Mouse (Mus musculus) midbrain, embryonic 16.5 days (tissue): Measurements from ENCODE around the gene Ednra. TPM values are rescaled to one million over a fixed set of nuclear protein-coding genes. Genes with fewer than 3 reads are reported as not detected.

Experiments
- ATAC-seq: fragments of 200-750 bp; cut with Nextera tagmentation; 2 replicates; pipeline ENCODE4 v1.8.0; 2017; ENCODE audit warnings: moderate TSS enrichment
- H3K27ac ChIP-seq: fragments of 300-500 bp; sonication (generic); 2 replicates; pipeline ENCODE4 v1.5.1; 2014; ENCODE audit warnings: mild to moderate bottlenecking, low read length, mixed read lengths
- H3K27me3 ChIP-seq: fragments of 300-500 bp; sonication (generic); 2 replicates; pipeline ENCODE4 v1.6.1; 2014; ENCODE audit warnings: low read depth, low read length, mixed read lengths; ENCODE audit not compliant: control insufficient read depth, insufficient read depth
- H3K36me3 ChIP-seq: fragments of 300-500 bp; sonication (generic); 2 replicates; pipeline ENCODE4 v1.6.1; 2014; ENCODE audit warnings: mild to moderate bottlenecking, low read length, moderate library complexity, mixed read lengths; ENCODE audit not compliant: control insufficient read depth, insufficient read depth
- H3K4me1 ChIP-seq: fragments of 300-500 bp; sonication (generic); 2 replicates; pipeline ENCODE4 v1.6.1; 2014; ENCODE audit warnings: mild to moderate bottlenecking, low read length, mixed read lengths; ENCODE audit not compliant: control insufficient read depth, insufficient read depth
- H3K4me2 ChIP-seq: fragments of 300-500 bp; sonication (generic); 2 replicates; pipeline ENCODE4 v1.6.1; 2014; ENCODE audit warnings: mild to moderate bottlenecking, low read length, mixed read lengths
- H3K4me3 ChIP-seq: fragments of 300-500 bp; sonication (generic); 2 replicates; pipeline ENCODE4 v1.5.1; 2014; ENCODE audit warnings: low read depth, mild to moderate bottlenecking, low read length, moderate library complexity, mixed read lengths
- H3K9ac ChIP-seq: fragments of 300-500 bp; sonication (generic); 2 replicates; pipeline ENCODE4 v1.6.1; 2014; ENCODE audit warnings: low read depth, low read length, mixed read lengths
- H3K9me3 ChIP-seq: fragments of 300-500 bp; sonication (generic); replicated peaks from 2 replicates; pipeline ENCODE4 v1.6.1; 2014; ENCODE audit warnings: mild to moderate bottlenecking, low read length, mixed read lengths; ENCODE audit not compliant: control insufficient read depth, poor library complexity, severe bottlenecking
- WGBS: fragments of 180-500 bp; shearing (Covaris S2); extraction: QIAGEN DNeasy Blood & Tissue Kit; methylation state at CpG from one replicate; pipeline ENCODE4 v1.1.7; 2014; 5-methylcytosine and 5-hydroxymethylcytosine counted together
- polyA plus RNA-seq: library from polyadenylated mRNA; unstranded; fragments of >200 nt; fragmentation: Nextera tagmentation; extraction: Ambion mirVana; gene quantifications from 2 replicates; pipeline ENCODE4 v1.2.1, GENCODE M21; 2015

Gene Ednra
- polyA plus RNA-seq, 1 experiment from 2014 or later = 5.1 TPM

DNA sequence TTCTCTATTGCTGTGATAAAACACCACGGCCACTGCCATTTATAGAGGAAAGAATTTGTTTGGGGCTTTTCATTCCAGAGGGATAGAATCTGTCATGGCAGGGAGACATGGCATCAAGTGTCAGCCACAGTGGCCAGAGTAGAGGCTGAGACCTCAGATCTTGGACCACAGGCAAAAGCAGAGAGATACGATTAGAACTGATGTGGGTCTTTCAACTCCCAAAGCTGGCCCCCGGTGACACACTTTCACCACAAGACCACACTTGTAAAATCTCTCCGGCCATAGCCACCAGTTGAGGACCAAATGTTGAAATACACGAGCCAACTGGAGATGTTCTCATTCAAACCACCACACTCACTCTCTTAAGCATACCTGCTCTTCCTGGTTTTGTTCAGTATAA lies 29.5 kb upstream of the Ednra start:
- Histone ChIP-seq H3K27me3 (no peaks in the 10 kb centered on the region), H3K9me3 (no peaks in the 10 kb centered on the region), H3K4me3 (no peak overlapping the region), H3K9ac (no peak overlapping the region), H3K4me2 (no peak overlapping the region), H3K4me1 (no peaks in the 10 kb centered on the region), H3K36me3 (no peaks in the 10 kb centered on the region), H3K27ac (no peak overlapping the region)
- 88% methylated on average over 5 of the region's 5 CpGs for WGBS
- ATAC-seq = no peak

DNA sequence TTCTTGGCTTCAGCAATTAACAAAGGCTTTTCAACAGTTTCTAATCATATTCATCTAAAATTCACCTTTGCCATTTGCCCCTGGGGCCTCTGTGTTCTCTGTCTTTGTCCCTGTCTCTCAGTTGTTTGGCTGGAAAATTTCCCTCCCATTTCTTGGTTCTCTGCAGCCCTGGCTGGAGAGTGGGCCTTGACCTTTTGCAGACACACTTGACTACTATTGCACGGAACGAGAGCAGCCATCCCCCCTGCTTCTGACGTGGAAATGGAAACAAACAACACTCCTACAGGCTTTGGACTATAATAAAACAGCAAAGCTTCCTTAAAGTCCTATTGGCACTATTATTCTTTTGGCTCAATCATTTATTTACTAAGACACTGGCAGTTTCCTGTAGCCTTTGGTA lies 27.8 kb upstream of the Ednra start:
- Histone ChIP-seq H3K9ac (no peak overlapping the region), H3K36me3 (no peaks in the 10 kb centered on the region), H3K4me3 (no peak overlapping the region), H3K4me2 (no peak overlapping the region), H3K27me3 (no peaks in the 10 kb centered on the region), H3K9me3 (no peaks in the 10 kb centered on the region), H3K4me1 (no peaks in the 10 kb centered on the region), H3K27ac (no peak overlapping the region)
- 77% methylated on average over 3 of the region's 3 CpGs for WGBS
- no peak for ATAC-seq

DNA sequence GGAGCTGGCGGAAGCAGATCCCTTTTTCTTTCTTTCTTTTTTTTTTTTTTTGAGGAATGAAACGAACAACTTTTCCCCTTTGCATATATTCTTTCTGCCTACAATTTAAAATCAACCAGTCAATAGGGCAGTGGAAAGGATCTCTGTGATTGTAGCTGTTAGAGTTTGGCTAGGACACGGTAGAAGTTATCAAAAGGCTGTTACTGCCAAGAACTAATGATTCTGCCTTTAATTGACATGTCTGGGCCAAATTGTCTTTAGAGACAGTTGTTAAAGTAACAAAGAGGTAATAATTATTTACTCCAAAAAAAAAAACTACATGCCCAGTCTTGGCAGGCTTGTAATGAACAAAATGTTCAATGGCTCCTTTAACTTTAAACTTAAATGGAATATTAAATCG lies 26.1 kb upstream of the Ednra start:
- no peak overlapping the region for H3K27ac ChIP-seq
- no peaks in the 10 kb centered on the region for H3K27me3 ChIP-seq
- no peaks in the 10 kb centered on the region for H3K36me3 ChIP-seq
- H3K9me3 ChIP-seq = no peaks in the 10 kb centered on the region
- ATAC-seq = no peak
- H3K9ac ChIP-seq = no peak overlapping the region
- H3K4me1 ChIP-seq = no peaks in the 10 kb centered on the region
- H3K4me3 ChIP-seq = no peak overlapping the region
- H3K4me2 ChIP-seq = no peak overlapping the region
- 83% methylated on average over 4 of the region's 4 CpGs for WGBS

DNA sequence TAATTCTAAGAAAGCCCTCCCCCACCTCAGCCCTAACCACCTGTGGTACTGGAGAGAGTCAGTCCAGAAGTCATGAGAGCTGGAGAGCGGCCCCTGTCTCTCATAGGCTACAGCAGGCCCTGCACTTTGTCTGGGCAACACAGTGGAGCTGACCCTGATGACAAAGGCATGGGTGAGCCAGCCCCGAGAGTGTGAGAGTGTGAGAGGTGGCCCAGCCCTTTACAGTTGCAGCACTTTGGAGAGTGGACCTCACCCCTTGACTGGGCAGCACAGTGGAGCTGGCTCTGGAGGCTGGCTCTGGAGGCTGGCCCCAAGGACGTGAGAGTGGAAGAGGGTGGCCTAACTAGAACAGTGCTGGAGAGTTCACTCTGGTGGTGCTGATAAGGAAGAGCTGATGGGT lies 20.2 kb upstream of the Ednra start:
- Histone ChIP-seq H3K36me3 (no peaks in the 10 kb centered on the region), H3K27me3 (no peaks in the 10 kb centered on the region), H3K4me1 (no peaks in the 10 kb centered on the region), H3K9ac (no peak overlapping the region), H3K27ac (no peak overlapping the region), H3K4me2 (no peak overlapping the region), H3K9me3 (no peaks in the 10 kb centered on the region), H3K4me3 (no peak overlapping the region)
- no peak; the same call in 1 of the 2 replicates for ATAC-seq
- WGBS = 92% methylated on average over 3 of the region's 3 CpGs

DNA sequence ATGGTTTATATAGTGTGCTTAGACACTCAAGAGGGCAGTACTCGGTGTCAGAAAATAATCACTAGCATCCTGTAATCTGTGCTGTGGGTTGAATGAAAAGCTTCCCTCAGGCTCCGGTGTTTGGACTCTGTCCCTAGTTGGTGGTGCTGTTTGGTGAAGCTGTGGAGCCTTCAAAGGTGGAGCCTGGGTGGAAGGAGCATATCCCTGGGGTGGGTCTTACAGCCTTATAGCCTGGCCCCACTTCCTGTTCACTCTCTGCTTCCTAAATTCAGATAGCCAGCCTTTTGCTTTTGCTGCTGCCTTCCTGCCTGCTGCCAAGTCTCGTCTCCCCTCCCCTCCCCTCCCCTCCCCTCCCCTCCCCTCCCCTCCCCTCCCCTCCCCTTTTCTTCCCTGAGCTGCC lies 18.1 kb upstream of the Ednra start:
- Histone ChIP-seq H3K4me3 (no peak overlapping the region), H3K9ac (no peak overlapping the region), H3K4me1 (no peaks in the 10 kb centered on the region), H3K9me3 (no peaks in the 10 kb centered on the region), H3K27ac (no peak overlapping the region), H3K27me3 (no peaks in the 10 kb centered on the region), H3K36me3 (no peaks in the 10 kb centered on the region), H3K4me2 (no peak overlapping the region)
- ATAC-seq = no peak
- WGBS = 56% methylated on average over 3 of the region's 3 CpGs

DNA sequence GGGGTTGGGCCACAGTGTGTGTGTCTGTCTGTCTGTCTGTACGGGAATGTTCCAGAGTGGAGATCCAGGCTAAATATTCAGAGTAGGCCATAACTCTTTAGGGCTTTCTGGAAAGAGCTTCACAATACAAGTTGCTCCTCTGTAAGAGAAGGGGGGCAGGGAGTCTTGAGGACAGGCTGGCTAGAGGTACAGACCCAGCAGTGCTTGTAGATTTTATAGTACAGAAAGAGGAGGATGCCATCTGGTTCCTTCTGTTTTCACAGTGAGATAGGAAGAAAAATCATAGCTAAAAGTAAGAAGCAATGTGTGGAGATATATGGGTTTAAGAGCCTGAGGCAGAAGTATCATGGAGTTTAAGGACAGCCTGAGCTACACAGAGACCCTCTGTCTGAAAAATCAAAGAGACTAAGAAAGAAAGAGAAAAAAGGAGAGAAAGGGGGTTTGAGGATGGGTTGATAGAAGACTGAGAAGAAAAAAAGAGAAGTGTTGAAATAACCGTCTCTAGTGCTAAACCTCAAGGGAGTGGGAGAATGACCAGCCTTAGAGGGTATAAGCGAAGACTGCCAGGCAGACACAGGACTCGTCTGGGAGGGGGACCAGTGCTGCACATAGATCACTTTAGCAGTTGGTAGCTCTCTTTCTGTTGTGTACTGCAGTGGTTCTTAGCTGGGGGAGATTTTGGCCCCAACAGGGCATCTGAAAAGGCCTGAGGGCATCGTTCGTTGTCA lies 16.9 kb upstream of the Ednra start:
- Histone ChIP-seq H3K4me3 (no peak overlapping the region), H3K27me3 (no peaks in the 10 kb centered on the region), H3K9me3 (no peaks in the 10 kb centered on the region), H3K27ac (no peak overlapping the region), H3K4me1 (no peaks in the 10 kb centered on the region), H3K9ac (no peak overlapping the region), H3K4me2 (no peak overlapping the region), H3K36me3 (no peaks in the 10 kb centered on the region)
- ATAC-seq = no peak
- WGBS = 91% methylated on average over 6 of the region's 6 CpGs

DNA sequence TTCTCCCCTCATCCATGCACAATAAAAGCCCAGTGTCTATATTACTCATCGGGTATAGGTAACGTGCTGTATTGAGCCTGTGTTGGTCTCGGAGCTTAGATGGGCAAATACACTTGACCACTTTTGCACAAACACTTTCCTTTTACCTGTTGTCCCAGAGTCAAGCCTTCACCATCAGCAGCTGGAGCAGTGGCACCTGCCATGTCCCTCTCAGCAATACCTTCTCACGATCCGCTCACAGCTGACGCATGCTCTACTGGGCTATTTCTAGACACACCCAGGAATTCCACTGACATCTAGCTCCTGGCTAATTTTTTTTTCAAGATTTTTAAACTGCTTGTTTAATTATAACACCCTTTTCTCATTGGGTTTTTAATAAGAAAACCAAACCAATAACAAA lies 14.2 kb upstream of the Ednra start:
- H3K27ac ChIP-seq = no peak overlapping the region
- no peak overlapping the region for H3K4me2 ChIP-seq
- H3K4me1 ChIP-seq = no peaks in the 10 kb centered on the region
- no peaks in the 10 kb centered on the region for H3K9me3 ChIP-seq
- no peaks in the 10 kb centered on the region for H3K36me3 ChIP-seq
- no peak overlapping the region for H3K4me3 ChIP-seq
- H3K27me3 ChIP-seq = no peaks in the 10 kb centered on the region
- 97% methylated on average over 6 of the region's 6 CpGs for WGBS
- no peak for ATAC-seq
- H3K9ac ChIP-seq = no peak overlapping the region

DNA sequence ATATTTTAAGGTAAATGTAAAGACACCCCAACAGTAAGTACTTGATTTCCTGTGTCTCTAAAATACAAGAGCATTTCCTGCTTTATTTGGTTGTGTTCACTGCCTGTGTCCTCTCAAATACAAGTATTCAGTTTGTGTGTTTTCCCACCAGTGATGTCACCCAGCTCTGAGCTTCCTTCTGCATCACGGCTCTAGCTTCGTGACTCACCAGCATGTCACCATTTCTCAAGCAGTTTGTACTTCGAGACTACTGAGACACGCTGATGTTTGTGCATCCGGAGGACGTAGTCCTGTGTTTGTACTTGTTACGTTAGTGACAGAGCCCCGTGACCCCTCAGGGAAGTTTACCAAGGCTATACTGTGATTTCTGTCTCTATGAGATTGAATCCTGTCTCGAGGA lies 13.1 kb upstream of the Ednra start:
- no peaks in the 10 kb centered on the region for H3K4me1 ChIP-seq
- H3K4me2 ChIP-seq = no peak overlapping the region
- WGBS = 89% methylated on average over 9 of the region's 9 CpGs
- no peak overlapping the region for H3K27ac ChIP-seq
- ATAC-seq = no peak
- H3K36me3 ChIP-seq = no peaks in the 10 kb centered on the region
- H3K9me3 ChIP-seq = peaks cover 7% of the 10 kb centered on the region
- no peaks in the 10 kb centered on the region for H3K27me3 ChIP-seq
- H3K4me3 ChIP-seq = no peak overlapping the region
- no peak overlapping the region for H3K9ac ChIP-seq

DNA sequence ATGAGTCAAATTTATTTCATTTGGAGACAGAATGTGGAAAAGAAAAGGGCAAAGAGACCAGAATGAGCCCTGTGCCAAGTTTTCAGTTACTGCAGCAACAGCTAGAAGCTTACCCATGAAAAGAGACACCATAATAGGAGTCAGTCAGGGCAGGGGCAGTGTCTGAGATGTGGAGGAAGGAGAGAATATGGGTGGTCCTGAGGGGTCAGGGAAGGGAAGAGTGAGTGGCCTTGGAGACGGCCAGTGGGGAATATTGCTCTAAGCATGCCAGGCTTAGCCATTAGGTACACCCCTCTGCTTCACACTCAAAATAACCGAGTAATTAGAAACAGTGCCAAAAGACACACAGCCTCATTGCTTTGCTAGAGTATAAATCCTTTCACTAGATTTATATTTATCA lies 9.5 kb upstream of the Ednra start:
- Histone ChIP-seq H3K27me3 (no peaks in the 10 kb centered on the region), H3K4me3 (no peak overlapping the region), H3K36me3 (no peaks in the 10 kb centered on the region), H3K9ac (no peak overlapping the region), H3K9me3 (peaks cover 7% of the 10 kb centered on the region), H3K4me2 (no peak overlapping the region), H3K27ac (no peak overlapping the region), H3K4me1 (no peaks in the 10 kb centered on the region)
- WGBS = 86% methylated on average over 2 of the region's 2 CpGs
- no peak for ATAC-seq
